Mouse (Mus musculus) G1E (cell line): ENCODE data around the gene Plekhh1.

ENCODE experiments used
- CTCF ChIP-seq: IDR thresholded peaks from 2 replicates; pipeline ENCODE4 v1.5.1; 2012; ENCODE audit warnings: low read depth, low read length, inconsistent platforms, mixed read lengths
- GATA1 ChIP-seq: IDR thresholded peaks from 2 replicates; pipeline ENCODE4 v1.6.1; 2012; ENCODE audit warnings: borderline replicate concordance, low read length, inconsistent platforms, mixed read lengths
- GATA2 ChIP-seq: IDR thresholded peaks from 2 replicates; pipeline ENCODE4 v1.6.1; 2012; ENCODE audit warnings: low read depth, low read length, inconsistent platforms, borderline replicate concordance
- POLR2AphosphoS5 ChIP-seq: IDR thresholded peaks from 2 replicates; pipeline ENCODE4 v1.6.1; 2012; ENCODE audit warnings: low read depth, low read length, inconsistent platforms; ENCODE audit not compliant: insufficient replicate concordance
- TAL1 ChIP-seq: conservative IDR thresholded peaks from 2 replicates; pipeline ENCODE4 v1.6.1; 2012; ENCODE audit warnings: low read depth, low read length, inconsistent platforms, mixed read lengths

DNA sequence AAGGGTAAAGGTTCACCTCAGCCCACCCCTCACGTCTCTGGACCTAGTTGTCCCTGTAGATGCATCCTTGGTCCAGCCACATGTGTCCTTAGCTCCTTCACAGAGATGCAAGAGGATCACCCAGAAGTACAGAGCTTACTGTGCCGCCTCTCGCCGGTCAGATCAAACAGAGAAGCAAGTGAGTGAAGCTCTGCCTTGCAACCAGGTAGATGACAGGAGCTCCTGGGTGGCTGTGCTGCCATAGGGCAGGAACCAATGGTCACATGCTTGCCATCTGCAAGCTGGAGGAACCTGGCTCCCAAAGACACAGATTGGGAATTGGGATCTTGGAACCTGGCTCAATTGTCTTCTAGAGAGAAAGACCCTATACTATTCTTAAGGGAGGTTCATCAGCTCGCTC is 23.5 kb upstream of the Plekhh1 start:
- TF ChIP-seq CTCF (no peak), POLR2AphosphoS5 (no peak), TAL1 (no peak), GATA1 (no peak), GATA2 (no peak)
